Mouse (Mus musculus): ENCODE data around the gene Spryd7.

Gene Spryd7

GRCm38 (mm10) chr14:61535811-61536210, 20.9 kb downstream of the Spryd7 start:
- DNase-seq, result peak; percentile 14

- peak; percentile 96 for DNase-seq
These were observed 25.7 kb downstream of the Spryd7 start for GRCm38 (mm10) chr14:61530966-61531365.

GRCm38 (mm10) chr14:61530396-61530795, 26.3 kb downstream of the Spryd7 start:
- DNase-seq, result peak; percentile 63

GRCm38 (mm10) chr14:61529533-61529932, 27.2 kb downstream of the Spryd7 start:
- peak; percentile 87 for DNase-seq

GRCm38 (mm10) chr14:61526006-61526405, 30.7 kb downstream of the Spryd7 start:
- peak; percentile 64 for DNase-seq

- DNase-seq, result peak; percentile 85
These were observed 32.9 kb downstream of the Spryd7 start for GRCm38 (mm10) chr14:61523821-61524220.

- peak; percentile 97 for DNase-seq
These were observed 37.8 kb downstream of the Spryd7 start for GRCm38 (mm10) chr14:61518659-61519480.

- no peak for DNase-seq
These were observed 39.9 kb downstream of the Spryd7 start for GRCm38 (mm10) chr14:61516471-61517426.

GRCm38 (mm10) chr14:61511494-61511893, 45.2 kb downstream of the Spryd7 start:
- DNase-seq, result no peak

GRCm38 (mm10) chr14:61497716-61498490, 58.8 kb downstream of the Spryd7 start:
- peak; percentile 96 for DNase-seq

- DNase-seq, result peak; percentile 95
These were observed 63.1 kb downstream of the Spryd7 start for GRCm38 (mm10) chr14:61493511-61494135.
